Mouse (Mus musculus): ENCODE measurements around the gene Gng7. TPM values are rescaled to one million over a fixed set of nuclear protein-coding genes. Genes with fewer than 3 reads are reported as not detected.

Gene Gng7
- polyA plus RNA-seq, 1 experiment: 4.1 TPM

GRCm38 (mm10) chr10:80984223-80984622 is 30.5 kb downstream of the Gng7 start:
- Histone ChIP-seq H3K4me3 (ENCODE audit: low read depth, low read length) (no peak overlapping the region), H3K27me3 (ENCODE audit: control insufficient read depth, insufficient read depth, low read length, poor library complexity, severe bottlenecking) (no peaks in the 10 kb centered on the region), H3K27ac (ENCODE audit: insufficient read depth, low read length) (no peak overlapping the region), H3K9ac (ENCODE audit: low read depth, poor library complexity, severe bottlenecking) (no peak overlapping the region), H3K36me3 (ENCODE audit: control insufficient read depth, insufficient read depth, low read length, poor library complexity, severe bottlenecking) (no peaks in the 10 kb centered on the region), H3K9me3 (replicated peaks; ENCODE audit: control insufficient read depth, insufficient read depth, low read length, poor library complexity, severe bottlenecking) (no peaks in the 10 kb centered on the region), H3K4me1 (ENCODE audit: control insufficient read depth, insufficient read depth, low read length) (no peaks in the 10 kb centered on the region)
- TF ChIP-seq CTCF (IDR thresholded peaks at IDR 0.05; ENCODE audit: low read depth, low read length): no peak
- no peak for TF ChIP-seq EP300 (IDR thresholded peaks at IDR 0.05; ENCODE audit: insufficient read depth, low read depth, low read length)
- no peak for TF ChIP-seq POLR2A (IDR thresholded peaks at IDR 0.05; ENCODE audit: insufficient read depth, low read length)

DNA sequence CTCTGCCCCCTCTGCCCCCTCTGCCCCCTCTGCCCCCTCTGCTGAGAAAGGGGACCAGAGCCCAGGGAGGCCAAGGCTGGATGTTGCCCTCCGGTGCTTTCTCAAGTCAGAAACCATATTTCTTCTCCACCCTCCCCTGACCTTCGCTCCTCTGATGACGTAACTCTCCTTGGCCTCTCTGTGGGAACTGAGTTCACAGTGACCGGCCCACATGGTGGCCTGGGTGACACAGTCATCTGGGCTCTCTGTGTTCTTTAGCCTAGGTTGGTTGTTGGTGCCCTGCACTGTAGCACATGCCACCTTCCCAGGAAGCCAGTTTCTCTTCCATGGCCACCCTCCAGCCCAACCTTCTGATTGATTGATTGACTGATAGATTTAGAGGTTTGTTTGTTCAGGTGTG is 32.4 kb downstream of the Gng7 start:
- TF ChIP-seq POLR2A (IDR thresholded peaks at IDR 0.05; ENCODE audit: insufficient read depth, low read length) (no peak), EP300 (IDR thresholded peaks at IDR 0.05; ENCODE audit: insufficient read depth, low read depth, low read length) (no peak), CTCF (IDR thresholded peaks at IDR 0.05; ENCODE audit: low read depth, low read length) (no peak)
- Histone ChIP-seq H3K4me1 (ENCODE audit: control insufficient read depth, insufficient read depth, low read length) (no peaks in the 10 kb centered on the region), H3K27ac (ENCODE audit: insufficient read depth, low read length) (no peak overlapping the region), H3K9me3 (replicated peaks; ENCODE audit: control insufficient read depth, insufficient read depth, low read length, poor library complexity, severe bottlenecking) (no peaks in the 10 kb centered on the region), H3K4me3 (ENCODE audit: low read depth, low read length) (no peak overlapping the region), H3K9ac (ENCODE audit: low read depth, poor library complexity, severe bottlenecking) (no peak overlapping the region), H3K36me3 (ENCODE audit: control insufficient read depth, insufficient read depth, low read length, poor library complexity, severe bottlenecking) (no peaks in the 10 kb centered on the region), H3K27me3 (ENCODE audit: control insufficient read depth, insufficient read depth, low read length, poor library complexity, severe bottlenecking) (no peaks in the 10 kb centered on the region)

DNA sequence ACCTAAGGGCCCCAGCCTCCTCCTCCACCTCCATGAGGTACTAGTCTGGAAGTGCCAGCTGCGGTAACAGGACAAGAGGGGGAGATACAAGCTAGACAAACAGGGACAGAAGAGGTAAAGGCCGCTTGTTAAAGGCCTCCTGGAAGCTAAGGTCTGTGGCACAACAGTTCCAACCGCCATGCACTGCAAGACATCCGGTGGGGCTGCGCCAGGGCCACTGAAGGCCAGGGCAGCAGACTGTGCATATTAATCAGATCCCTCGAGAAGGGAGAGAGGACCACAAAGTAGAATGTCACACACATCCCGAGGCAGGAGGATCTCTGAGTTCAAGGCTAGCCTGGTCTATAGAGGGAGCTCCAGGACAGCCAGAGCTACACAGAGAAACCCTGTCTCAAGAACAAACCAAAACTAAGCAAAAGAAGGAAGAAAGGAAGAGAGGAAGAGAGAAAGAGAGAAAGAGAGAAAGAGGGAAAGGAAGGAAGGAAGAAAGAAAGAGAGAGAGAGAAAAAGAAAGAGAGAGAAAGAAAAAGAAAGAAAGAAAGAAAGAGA is 33.1 kb downstream of the Gng7 start:
- H3K9ac ChIP-seq (ENCODE audit: low read depth, poor library complexity, severe bottlenecking): no peak overlapping the region
- no peak overlapping the region for H3K27ac ChIP-seq (ENCODE audit: insufficient read depth, low read length)
- TF ChIP-seq CTCF (IDR thresholded peaks at IDR 0.05; ENCODE audit: low read depth, low read length) (no peak), POLR2A (IDR thresholded peaks at IDR 0.05; ENCODE audit: insufficient read depth, low read length) (no peak), EP300 (IDR thresholded peaks at IDR 0.05; ENCODE audit: insufficient read depth, low read depth, low read length) (no peak)

DNA sequence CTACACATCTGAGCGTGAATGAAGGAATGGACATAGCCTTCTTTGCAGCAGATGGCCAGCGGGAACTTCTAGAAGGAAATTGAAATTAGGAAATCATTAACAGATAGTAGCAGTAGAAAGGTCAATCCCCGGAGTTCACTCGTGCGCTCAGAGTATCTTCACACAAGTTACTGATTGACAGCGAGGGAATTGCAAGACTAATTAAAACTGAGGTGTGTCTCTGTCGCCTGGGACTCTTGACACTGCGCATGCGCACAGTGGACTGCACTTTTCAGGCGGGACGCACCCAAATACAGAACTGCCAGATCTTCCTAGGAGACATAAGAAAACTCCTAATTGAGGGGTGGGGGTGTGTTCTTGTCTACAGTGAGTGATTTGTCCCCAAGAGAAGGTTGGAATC is 39.3 kb downstream of the Gng7 start:
- TF ChIP-seq CTCF (IDR thresholded peaks at IDR 0.05; ENCODE audit: low read depth, low read length) (no peak), POLR2A (IDR thresholded peaks at IDR 0.05; ENCODE audit: insufficient read depth, low read length) (no peak), EP300 (IDR thresholded peaks at IDR 0.05; ENCODE audit: insufficient read depth, low read depth, low read length) (no peak)
- no peak overlapping the region for H3K27ac ChIP-seq (ENCODE audit: insufficient read depth, low read length)
- no peak overlapping the region for H3K4me3 ChIP-seq (ENCODE audit: low read depth, low read length)
- peaks cover 3% of the 10 kb centered on the region; the same call in 1 of the 2 replicates for H3K9me3 ChIP-seq (replicated peaks; ENCODE audit: control insufficient read depth, insufficient read depth, low read length, poor library complexity, severe bottlenecking)
- H3K36me3 ChIP-seq (ENCODE audit: control insufficient read depth, insufficient read depth, low read length, poor library complexity, severe bottlenecking): no peaks in the 10 kb centered on the region
- H3K4me1 ChIP-seq (ENCODE audit: control insufficient read depth, insufficient read depth, low read length): no peaks in the 10 kb centered on the region
- no peak overlapping the region for H3K9ac ChIP-seq (ENCODE audit: low read depth, poor library complexity, severe bottlenecking)
- H3K27me3 ChIP-seq (ENCODE audit: control insufficient read depth, insufficient read depth, low read length, poor library complexity, severe bottlenecking): no peaks in the 10 kb centered on the region

More for the DNA sequence above, 33.1 kb downstream of the Gng7 start:
- Histone ChIP-seq H3K27me3 (ENCODE audit: control insufficient read depth, insufficient read depth, low read length, poor library complexity, severe bottlenecking) (no peaks in the 10 kb centered on the region), H3K4me1 (ENCODE audit: control insufficient read depth, insufficient read depth, low read length) (no peaks in the 10 kb centered on the region), H3K4me3 (ENCODE audit: low read depth, low read length) (no peak overlapping the region), H3K36me3 (ENCODE audit: control insufficient read depth, insufficient read depth, low read length, poor library complexity, severe bottlenecking) (no peaks in the 10 kb centered on the region), H3K9me3 (replicated peaks; ENCODE audit: control insufficient read depth, insufficient read depth, low read length, poor library complexity, severe bottlenecking) (no peaks in the 10 kb centered on the region)

- Histone ChIP-seq H3K36me3 (ENCODE audit: control insufficient read depth, insufficient read depth, low read length, poor library complexity, severe bottlenecking) (no peaks in the 10 kb centered on the region), H3K4me3 (ENCODE audit: low read depth, low read length) (no peak overlapping the region), H3K4me1 (ENCODE audit: control insufficient read depth, insufficient read depth, low read length) (no peaks in the 10 kb centered on the region), H3K9me3 (replicated peaks; ENCODE audit: control insufficient read depth, insufficient read depth, low read length, poor library complexity, severe bottlenecking) (peaks cover 3% of the 10 kb centered on the region; the same call in 1 of the 2 replicates), H3K27me3 (ENCODE audit: control insufficient read depth, insufficient read depth, low read length, poor library complexity, severe bottlenecking) (no peaks in the 10 kb centered on the region), H3K9ac (ENCODE audit: low read depth, poor library complexity, severe bottlenecking) (no peak overlapping the region), H3K27ac (ENCODE audit: insufficient read depth, low read length) (no peak overlapping the region)
- no peak for TF ChIP-seq EP300 (IDR thresholded peaks at IDR 0.05; ENCODE audit: insufficient read depth, low read depth, low read length)
- no peak for TF ChIP-seq POLR2A (IDR thresholded peaks at IDR 0.05; ENCODE audit: insufficient read depth, low read length)
- no peak for TF ChIP-seq CTCF (IDR thresholded peaks at IDR 0.05; ENCODE audit: low read depth, low read length)
Observed at GRCm38 (mm10) chr10:80973722-80974121, 41.0 kb downstream of the Gng7 start.

DNA sequence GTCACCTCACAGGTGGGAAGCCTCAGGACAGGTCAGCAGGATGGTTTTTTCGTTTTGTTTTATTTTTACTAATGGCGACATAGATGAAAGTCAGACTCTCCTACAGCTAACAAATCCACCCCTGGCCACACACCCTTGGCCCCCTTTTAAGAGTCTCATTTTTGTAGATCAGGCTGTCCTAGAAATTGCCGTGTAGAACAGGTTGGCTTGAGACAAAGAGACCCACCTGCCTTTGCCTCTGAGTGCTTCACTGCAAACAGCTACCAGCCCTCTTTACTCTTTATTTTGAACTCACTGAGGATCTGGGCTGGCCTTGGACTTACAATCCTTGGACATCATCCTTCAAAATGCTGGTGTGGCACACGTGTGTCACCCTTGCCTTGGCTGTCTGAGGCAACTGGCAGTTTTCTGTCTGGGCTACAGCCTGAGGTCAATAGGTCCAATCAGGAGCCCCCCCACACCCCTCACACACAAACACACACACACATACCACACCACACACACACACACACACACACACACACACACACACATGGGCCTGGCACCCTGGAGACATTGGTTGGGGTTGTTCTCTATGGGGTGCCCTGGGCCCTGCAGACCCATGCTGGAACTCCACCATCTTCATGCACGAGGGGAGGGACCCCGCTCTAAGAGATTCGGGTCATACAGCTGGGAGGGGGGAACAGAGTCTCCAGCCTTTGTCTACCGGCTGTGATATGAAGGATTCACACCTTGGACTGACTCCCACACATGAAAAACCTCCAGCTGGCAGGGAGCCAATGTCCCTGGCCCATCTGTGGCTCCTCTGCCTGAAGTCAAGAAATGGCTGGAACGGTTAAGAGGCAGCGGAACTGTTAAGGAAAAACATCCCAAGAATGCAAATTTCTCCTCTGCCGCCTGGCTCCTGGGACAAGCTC is 42.4 kb downstream of the Gng7 start:
- H3K27ac ChIP-seq (ENCODE audit: insufficient read depth, low read length): no peak overlapping the region
- H3K27me3 ChIP-seq (ENCODE audit: control insufficient read depth, insufficient read depth, low read length, poor library complexity, severe bottlenecking): no peaks in the 10 kb centered on the region
- no peak for TF ChIP-seq EP300 (IDR thresholded peaks at IDR 0.05; ENCODE audit: insufficient read depth, low read depth, low read length)
- TF ChIP-seq POLR2A (IDR thresholded peaks at IDR 0.05; ENCODE audit: insufficient read depth, low read length): no peak
- no peak for TF ChIP-seq CTCF (IDR thresholded peaks at IDR 0.05; ENCODE audit: low read depth, low read length)
- H3K4me3 ChIP-seq (ENCODE audit: low read depth, low read length): no peak overlapping the region
- peaks cover 3% of the 10 kb centered on the region; the same call in 1 of the 2 replicates for H3K9me3 ChIP-seq (replicated peaks; ENCODE audit: control insufficient read depth, insufficient read depth, low read length, poor library complexity, severe bottlenecking)
- H3K9ac ChIP-seq (ENCODE audit: low read depth, poor library complexity, severe bottlenecking): no peak overlapping the region
- H3K36me3 ChIP-seq (ENCODE audit: control insufficient read depth, insufficient read depth, low read length, poor library complexity, severe bottlenecking): no peaks in the 10 kb centered on the region
- no peaks in the 10 kb centered on the region for H3K4me1 ChIP-seq (ENCODE audit: control insufficient read depth, insufficient read depth, low read length)
